Mouse (Mus musculus) stomach, postnatal 0 days (tissue): ENCODE results near the gene Selenom. TPM values are rescaled to one million over a fixed set of nuclear protein-coding genes. Genes with fewer than 3 reads are reported as not detected.
A peak's percentile ranks its signal among the peaks of the same experiment; 100 is the strongest.

Source experiments
- ATAC-seq: fragments of 200-750 bp; cut with Nextera tagmentation; 2 replicates; pipeline ENCODE4 v1.8.0; 2017; ENCODE audit not compliant: low FRiP score, low TSS enrichment
- DNase-seq: peaks from one replicate; pipeline ENCODE4 v3.0.0-alpha.2; 2016; ENCODE audit warnings: low spot score
- H3K27ac ChIP-seq: fragments of 300-500 bp; sonication (generic); replicated peaks from 2 replicates; pipeline ENCODE4 v1.5.1; 2014; ENCODE audit warnings: mild to moderate bottlenecking, control low read depth
- H3K27me3 ChIP-seq: fragments of 300-500 bp; sonication (generic); 2 replicates; pipeline ENCODE4 v1.6.1; 2014; ENCODE audit warnings: low read length; ENCODE audit not compliant: control insufficient read depth, insufficient read depth
- H3K36me3 ChIP-seq: fragments of 300-500 bp; sonication (generic); 2 replicates; pipeline ENCODE4 v1.6.1; 2014; ENCODE audit warnings: low read length, mixed read lengths; ENCODE audit not compliant: control insufficient read depth, insufficient read depth
- H3K4me1 ChIP-seq: fragments of 300-500 bp; sonication (generic); replicated peaks from 2 replicates; pipeline ENCODE4 v1.6.1; 2014; ENCODE audit warnings: antibody characterized with exemption; ENCODE audit not compliant: control insufficient read depth, insufficient read depth
- H3K4me2 ChIP-seq: fragments of 300-500 bp; sonication (generic); replicated peaks from 2 replicates; pipeline ENCODE4 v1.6.1; 2014; ENCODE audit warnings: low read depth, mild to moderate bottlenecking, control low read depth, moderate library complexity
- H3K4me3 ChIP-seq: fragments of 300-500 bp; sonication (generic); 2 replicates; pipeline ENCODE4 v1.5.1; 2014; ENCODE audit warnings: low read depth, low read length, control low read depth
- H3K9ac ChIP-seq: fragments of 300-500 bp; sonication (generic); 2 replicates; pipeline ENCODE4 v1.6.1; 2014; ENCODE audit warnings: mild to moderate bottlenecking, low read length, control low read depth, mixed read lengths
- H3K9me3 ChIP-seq: fragments of 300-500 bp; sonication (generic); 2 replicates; pipeline ENCODE4 v1.6.1; 2016; ENCODE audit warnings: low read length; ENCODE audit not compliant: control insufficient read depth
- CTCF ChIP-seq: IDR thresholded peaks from 2 replicates; pipeline ENCODE4 v1.5.1; 2016; ENCODE audit warnings: antibody characterized with exemption, low read depth, mild to moderate bottlenecking, moderate library complexity
- EP300 ChIP-seq: optimal IDR thresholded peaks from 2 replicates; pipeline ENCODE3; 2016; ENCODE audit warnings: antibody characterized with exemption
- WGBS: fragments of 180-500 bp; shearing (Covaris S2); extraction: QIAGEN DNeasy Blood & Tissue Kit; methylation state at CpG from one replicate; pipeline ENCODE4 v1.1.7; 2014; 5-methylcytosine and 5-hydroxymethylcytosine counted together
- polyA plus RNA-seq: library from polyadenylated mRNA; unstranded; fragments of >200 nt; fragmentation: Nextera tagmentation; extraction: Ambion mirVana; gene quantifications from 2 replicates; pipeline ENCODE4 v1.2.1, GENCODE M21; 2015

Selenom gene
- polyA plus RNA-seq, 1 experiment from 2014 or later: 191 TPM

GRCm38 (mm10) chr11:3535406-3535986 is 21.0 kb downstream of the Selenom start:
- DNase-seq: peak; percentile 98
- WGBS: under 1% methylated on average over 36 of the region's 36 CpGs
- H3K4me1 ChIP-seq: peaks cover 9% of the 10 kb centered on the region

GRCm38 (mm10) chr11:3536082-3536481 is 21.6 kb downstream of the Selenom start:
- Histone ChIP-seq H3K27me3 (no peaks in the 10 kb centered on the region), H3K27ac (peak overlapping the region; percentile 95), H3K36me3 (peaks cover 21% of the 10 kb centered on the region), H3K4me1 (peaks cover 9% of the 10 kb centered on the region), H3K4me3 (peak overlapping the region; percentile 49), H3K4me2 (peak overlapping the region; percentile 83), H3K9me3 (no peaks in the 10 kb centered on the region), H3K9ac (peak overlapping the region; percentile 66)
- ATAC-seq (no peak), DNase-seq (no peak)
- TF ChIP-seq CTCF (no peak), EP300 (no peak)
- 31% methylated on average over 5 of the region's 5 CpGs for WGBS

More at GRCm38 (mm10) chr11:3535406-3535986, 21.0 kb downstream of the Selenom start:
- Histone ChIP-seq H3K9ac (peak overlapping the region; percentile 66), H3K4me3 (peak overlapping the region; percentile 49), H3K9me3 (no peaks in the 10 kb centered on the region), H3K36me3 (peaks cover 24% of the 10 kb centered on the region), H3K27me3 (no peaks in the 10 kb centered on the region), H3K27ac (peak overlapping the region; percentile 95), H3K4me2 (peak overlapping the region; percentile 83)
- peak; percentile 87 for TF ChIP-seq EP300
- peak; percentile 94 for TF ChIP-seq CTCF
- peak; percentile 85 for ATAC-seq

DNA sequence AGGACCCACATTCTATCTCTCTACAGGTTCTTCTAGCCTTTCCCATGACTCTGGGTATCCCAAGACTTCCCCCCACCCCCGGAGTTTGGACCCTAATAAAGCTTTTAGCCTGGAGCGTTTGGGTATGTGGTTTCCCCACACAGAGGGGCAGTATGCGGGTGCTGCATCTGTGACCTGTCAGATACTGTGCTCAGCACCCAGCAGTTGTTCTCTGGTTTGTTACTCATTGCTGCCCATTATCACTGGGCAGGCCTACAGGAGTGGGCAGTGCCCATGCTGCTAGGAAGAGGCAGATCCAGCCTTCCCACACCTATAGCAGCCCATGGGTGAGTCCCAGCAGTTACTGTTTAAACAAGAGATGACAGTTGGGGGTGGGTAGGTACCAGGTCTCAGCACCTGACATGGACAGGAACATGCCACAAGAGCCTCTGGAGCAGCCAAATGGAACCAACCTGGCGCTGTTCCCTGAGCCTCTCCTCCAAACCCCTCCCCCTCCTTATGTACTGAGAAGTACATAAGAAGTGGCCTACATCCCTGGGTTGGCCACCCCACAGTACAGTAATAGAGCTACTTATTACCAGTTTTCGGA is 22.4 kb downstream of the Selenom start:
- H3K27me3 ChIP-seq: no peaks in the 10 kb centered on the region
- whole genome bisulfite sequencing: 79% methylated on average over 5 of the region's 5 CpGs
- H3K36me3 ChIP-seq: peaks cover 19% of the 10 kb centered on the region
- peak overlapping the region; percentile 83 for H3K4me2 ChIP-seq
- DNase-seq: no peak
- ATAC-seq: no peak
- H3K9me3 ChIP-seq: no peaks in the 10 kb centered on the region
- TF ChIP-seq EP300: no peak
- peak overlapping the region; percentile 95 for H3K27ac ChIP-seq
- peak overlapping the region; percentile 73; the same call in 1 of the 2 replicates for H3K4me3 ChIP-seq
- H3K9ac ChIP-seq: peak overlapping the region; percentile 74
- peaks cover 9% of the 10 kb centered on the region for H3K4me1 ChIP-seq

GRCm38 (mm10) chr11:3537711-3538110 is 23.2 kb downstream of the Selenom start:
- ATAC-seq (no peak), DNase-seq (no peak)
- H3K4me1 ChIP-seq: peaks cover 9% of the 10 kb centered on the region
- H3K4me3 ChIP-seq: peak overlapping the region; percentile 73
- peak overlapping the region; percentile 74 for H3K9ac ChIP-seq
- peaks cover 11% of the 10 kb centered on the region for H3K36me3 ChIP-seq
- no peak for TF ChIP-seq EP300
- TF ChIP-seq CTCF: peak; percentile 37
- H3K9me3 ChIP-seq: no peaks in the 10 kb centered on the region
- H3K27ac ChIP-seq: peak overlapping the region; percentile 82; the same call in 1 of the 2 replicates
- H3K4me2 ChIP-seq: peak overlapping the region; percentile 83
- no peaks in the 10 kb centered on the region for H3K27me3 ChIP-seq
- WGBS: 70% methylated on average over 3 of the region's 3 CpGs

DNA sequence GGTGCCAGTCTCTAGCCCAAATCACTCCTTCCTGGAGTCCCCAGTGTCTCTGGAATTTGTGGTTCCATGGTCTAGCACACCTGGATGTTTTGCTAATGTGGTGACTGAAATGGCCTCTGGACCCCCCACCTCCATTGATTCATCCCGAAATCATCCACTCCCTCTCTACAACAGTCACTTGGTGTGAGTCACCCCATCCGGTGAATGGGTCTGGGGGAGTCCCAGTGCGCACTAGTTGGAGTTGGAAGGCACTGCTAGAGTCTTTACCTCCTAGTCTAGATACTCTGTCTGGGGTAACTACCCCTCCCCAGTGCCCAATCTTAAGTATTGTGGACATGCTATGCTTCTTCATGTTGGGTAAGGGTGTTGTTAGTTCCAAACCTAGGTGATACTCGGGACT is 23.9 kb downstream of the Selenom start:
- Histone ChIP-seq H3K4me3 (peak overlapping the region; percentile 73), H3K4me2 (peak overlapping the region; percentile 83), H3K27me3 (no peaks in the 10 kb centered on the region), H3K27ac (peak overlapping the region; percentile 82), H3K36me3 (peaks cover 9% of the 10 kb centered on the region), H3K9me3 (no peaks in the 10 kb centered on the region), H3K9ac (peak overlapping the region; percentile 74), H3K4me1 (peaks cover 9% of the 10 kb centered on the region)
- WGBS: 35% methylated on average over 4 of the region's 4 CpGs
- ATAC-seq: no peak
- DNase-seq: no peak
- no peak for TF ChIP-seq CTCF
- TF ChIP-seq EP300: no peak
